Mouse (Mus musculus) lung, adult 10 weeks (tissue): ENCODE measurements around the gene Podxl. TPM values are rescaled to one million over a fixed set of nuclear protein-coding genes. Genes with fewer than 3 reads are reported as not detected.

Experiments used
- polyA plus RNA-seq: library from polyadenylated mRNA; stranded (reverse); fragments of 350-450 nt; fragmentation: Illumina TruSeq; extraction: RNeasy Lipid Tissue Mini Kit (QIAGEN cat#74804); gene quantifications from one replicate; pipeline ENCODE4 v1.2.3, GENCODE M21; 2014; ENCODE audit warnings: low read depth, low replicate concordance; ENCODE audit not compliant: insufficient read depth

The Podxl gene
- polyA plus RNA-seq, result 81.0 TPM

DNA sequence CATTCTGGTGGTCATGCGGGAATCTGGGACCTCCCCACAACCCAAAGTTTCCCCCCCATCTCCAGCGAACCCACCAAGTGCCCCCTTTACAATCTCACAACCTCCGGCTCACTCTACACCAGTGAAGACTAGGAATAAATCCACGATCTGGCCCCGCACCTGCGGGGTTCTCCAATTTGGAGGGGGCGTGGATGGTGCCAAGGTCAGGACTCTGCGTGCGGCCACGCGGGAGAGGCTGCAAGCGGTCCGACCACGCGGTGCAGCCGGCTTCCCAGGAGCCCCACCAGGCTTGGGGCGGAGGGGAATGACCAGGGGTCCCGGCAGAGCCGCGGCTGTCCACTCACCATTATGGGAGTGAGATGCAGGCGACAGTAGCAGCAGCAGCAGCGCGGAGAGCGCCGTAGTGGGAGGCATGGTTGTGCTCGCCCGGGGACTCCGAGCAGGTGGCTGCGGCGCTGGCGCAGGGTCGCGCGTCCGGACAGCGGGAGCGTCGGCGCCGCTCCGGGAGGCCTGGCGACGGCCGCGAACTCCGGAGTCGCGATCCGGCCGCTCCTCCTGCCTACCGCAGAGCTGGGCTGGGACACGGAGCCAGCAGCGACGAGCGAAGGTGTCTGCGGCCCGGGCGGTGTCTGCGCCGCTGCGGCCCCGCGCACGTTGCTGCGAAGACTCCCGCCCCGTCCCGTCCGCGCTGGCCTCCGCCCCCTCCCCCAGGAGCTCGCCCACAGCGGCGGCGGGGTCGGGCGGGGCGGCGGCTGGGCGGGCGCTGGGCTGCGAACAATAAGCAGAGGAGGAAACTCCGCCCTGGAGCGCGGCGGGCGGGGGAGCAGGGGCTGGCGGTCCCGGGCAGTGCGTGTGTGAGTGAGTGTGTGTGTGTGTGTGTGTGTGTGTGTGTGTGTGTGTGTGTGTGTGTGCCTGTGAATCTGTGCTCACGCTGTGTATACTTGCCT is at the start of gene Podxl:
Gene Podxl (minus strand): TSS at position 747 of the 947 bp plus-strand sequence.

Other genes starting within 250 kb of the Podxl start
- gene Mkln1, start 165.2 kb downstream of the Podxl start, polyA plus RNA-seq, result 77.2 TPM